Comparison of ENCODE assay signal across 8 mouse cellular contexts in genomic region chr11:103170494-103171285, GRCm38 (mm10). TPM values are rescaled to one million over a fixed set of nuclear protein-coding genes. Genes with fewer than 3 reads are reported as not detected.
DNase-seq lines count a peak whose midpoint lies in the region; ATAC-seq and TF ChIP-seq lines count a peak whose summit lies in the region.

Gene Fmnl1 (plus strand): TSS chr11:103171107.

- peak within 1 kb of the TSS; percentile 86 for H3K27ac ChIP-seq in gastrocnemius, adult 2 months
- no peak within 1 kb of the TSS for H3K27ac ChIP-seq in forebrain, postnatal 0 days (ENCODE audit: low read depth, low read length)
- H3K27ac ChIP-seq in intestine, embryonic 14.5 days (ENCODE audit: low read depth) = no peak within 1 kb of the TSS
- H3K27ac ChIP-seq in limb, embryonic 14.5 days (replicated peaks; ENCODE audit: low read depth, low read length) = no peak within 1 kb of the TSS
- H3K27ac ChIP-seq in midbrain, postnatal 0 days (ENCODE audit: low read depth, low read length) = peak within 1 kb of the TSS; percentile 74

- intact Hi-C loops in gastrocnemius, adult 2 months (cut with DNase I) = loop anchor here (10.0 kb wide), 1 partner anchor 54 kb away; no protein-coding TSS in a partner anchor
- intact Hi-C loops in gastrocnemius, postnatal 36 days (cut with DNase I) = loop anchor here (5.0 kb wide), 1 partner anchor 62 kb away; no protein-coding TSS in a partner anchor

- H3K4me3 ChIP-seq in gastrocnemius, adult 2 months = peak within 1 kb of the TSS; percentile 87
- H3K4me3 ChIP-seq in forebrain, postnatal 0 days (ENCODE audit: low read depth, low read length) = peak within 1 kb of the TSS; percentile 75
- H3K4me3 ChIP-seq in intestine, embryonic 14.5 days (ENCODE audit: low read depth, low read length) = peak within 1 kb of the TSS; percentile 49
- peak within 1 kb of the TSS; percentile 56 for H3K4me3 ChIP-seq in limb, embryonic 14.5 days (replicated peaks; ENCODE audit: low read length)
- peak within 1 kb of the TSS; percentile 85 for H3K4me3 ChIP-seq in midbrain, postnatal 0 days (ENCODE audit: low read depth, low read length)

- H3K9me3 ChIP-seq in forebrain, postnatal 0 days (ENCODE audit: low read length) = no peaks in the 10 kb centered on the region
- no peaks in the 10 kb centered on the region for H3K9me3 ChIP-seq in intestine, embryonic 14.5 days (ENCODE audit: control insufficient read depth, low read length)
- no peaks in the 10 kb centered on the region for H3K9me3 ChIP-seq in limb, embryonic 14.5 days (ENCODE audit: control insufficient read depth, low read length)
- no peaks in the 10 kb centered on the region for H3K9me3 ChIP-seq in midbrain, postnatal 0 days (ENCODE audit: low read length)

- H3K9ac ChIP-seq in forebrain, postnatal 0 days = peak within 1 kb of the TSS; percentile 64
- H3K9ac ChIP-seq in intestine, embryonic 14.5 days (ENCODE audit: low read length) = peak within 1 kb of the TSS; percentile 42
- H3K9ac ChIP-seq in limb, embryonic 14.5 days (ENCODE audit: low read depth, low read length, severe bottlenecking) = peak within 1 kb of the TSS; percentile 55
- H3K9ac ChIP-seq in midbrain, postnatal 0 days (replicated peaks; ENCODE audit: low read length, poor library complexity, severe bottlenecking) = peak within 1 kb of the TSS; percentile 89

- peak within 1 kb of the TSS; percentile 85 for H3K4me2 ChIP-seq in forebrain, postnatal 0 days (ENCODE audit: low read depth)
- H3K4me2 ChIP-seq in intestine, embryonic 14.5 days (ENCODE audit: low read length) = peak within 1 kb of the TSS; percentile 95
- H3K4me2 ChIP-seq in limb, embryonic 14.5 days (replicated peaks; ENCODE audit: low read depth, low read length, severe bottlenecking) = peak within 1 kb of the TSS; percentile 97
- peak within 1 kb of the TSS; percentile 89 for H3K4me2 ChIP-seq in midbrain, postnatal 0 days (ENCODE audit: low read depth, low read length, poor library complexity, severe bottlenecking)

- ATAC-seq in forebrain, postnatal 0 days = peak; percentile 86
- ATAC-seq in intestine, embryonic 14.5 days (replicated peaks; ENCODE audit: low FRiP score, low TSS enrichment, low read depth) = peak; percentile 58; the same call in 1 of the 2 replicates
- no peak for ATAC-seq in limb, embryonic 14.5 days (ENCODE audit: low FRiP score, low read depth)
- ATAC-seq in midbrain, postnatal 0 days (ENCODE audit: low FRiP score) = peak; percentile 81

- peak; percentile 69 for DNase-seq in gastrocnemius, adult 2 months
- no peak for DNase-seq in gastrocnemius, postnatal 36 days
- peak; percentile 60 for DNase-seq in adrenal gland, postnatal 10 days
- peak; percentile 82 for DNase-seq in forebrain, postnatal 0 days
- peak; percentile 68 for DNase-seq in intestine, embryonic 14.5 days (ENCODE audit: low spot score)
- no peak for DNase-seq in limb, embryonic 14.5 days (ENCODE audit: low spot score)
- DNase-seq in midbrain, postnatal 0 days (ENCODE audit: low spot score) = peak; percentile 80
- DNase-seq in thymus, postnatal 0 days (ENCODE audit: low spot score) = peak; percentile 84

- 0 out of 2 replicates have a peak, but pooled peaks cover 5% of the 10 kb centered on the region for H3K4me1 ChIP-seq in forebrain, postnatal 0 days (ENCODE audit: insufficient read depth)
- no peaks in the 10 kb centered on the region; the same call in 1 of the 2 replicates for H3K4me1 ChIP-seq in intestine, embryonic 14.5 days (replicated peaks; ENCODE audit: control insufficient read depth, insufficient read depth, low read length)
- H3K4me1 ChIP-seq in limb, embryonic 14.5 days (ENCODE audit: control insufficient read depth, insufficient read depth, low read length) = peaks cover 8% of the 10 kb centered on the region; the same call in 1 of the 2 replicates
- H3K4me1 ChIP-seq in midbrain, postnatal 0 days (ENCODE audit: insufficient read depth, low read length) = peaks cover 30% of the 10 kb centered on the region

- no peak for TF ChIP-seq POLR2A in limb, embryonic 14.5 days (IDR thresholded peaks at IDR 0.05; ENCODE audit: borderline replicate concordance, extremely low read depth, insufficient read depth, insufficient read length)

- H3K27me3 ChIP-seq in forebrain, postnatal 0 days (ENCODE audit: insufficient read depth, low read length) = no peaks in the 10 kb centered on the region
- peaks cover 41% of the 10 kb centered on the region for H3K27me3 ChIP-seq in intestine, embryonic 14.5 days (replicated peaks; ENCODE audit: control insufficient read depth, insufficient read depth, low read length)
- peaks cover 42% of the 10 kb centered on the region for H3K27me3 ChIP-seq in limb, embryonic 14.5 days (ENCODE audit: control insufficient read depth, insufficient read depth, low read length)
- no peaks in the 10 kb centered on the region for H3K27me3 ChIP-seq in midbrain, postnatal 0 days (ENCODE audit: insufficient read depth, low read length)

- H3K36me3 ChIP-seq in forebrain, postnatal 0 days (ENCODE audit: insufficient read depth) = no peaks in the 10 kb centered on the region
- no peaks in the 10 kb centered on the region for H3K36me3 ChIP-seq in intestine, embryonic 14.5 days (ENCODE audit: control insufficient read depth, insufficient read depth, low read length)
- no peaks in the 10 kb centered on the region for H3K36me3 ChIP-seq in limb, embryonic 14.5 days (ENCODE audit: control insufficient read depth, insufficient read depth, low read length)
- H3K36me3 ChIP-seq in midbrain, postnatal 0 days (ENCODE audit: insufficient read depth, low read length) = no peaks in the 10 kb centered on the region

- no peak for TF ChIP-seq CTCF in gastrocnemius, adult 2 months (IDR thresholded peaks at IDR 0.05)
- TF ChIP-seq CTCF in forebrain, postnatal 0 days (IDR thresholded peaks at IDR 0.05; ENCODE audit: low read depth) = no peak
- TF ChIP-seq CTCF in midbrain, postnatal 0 days (IDR thresholded peaks at IDR 0.05) = peak; percentile 17; the same call in 1 of the 2 replicates

- WGBS in forebrain, postnatal 0 days = 2% methylated on average over 62 of the region's 84 CpGs
- 2% methylated on average over 61 of the region's 84 CpGs for WGBS in intestine, embryonic 14.5 days
- 1% methylated on average over 75 of the region's 84 CpGs for WGBS in limb, embryonic 14.5 days
- 1% methylated on average over 41 of the region's 84 CpGs for WGBS in midbrain, postnatal 0 days

RNA-seq across cellular contexts. Expression of gene Fmnl1, which starts in this region (rescaled TPM):
- 1 to 10 TPM; 4.2 to 5.7 TPM for total RNA-seq in gastrocnemius, adult 2 months (2021)
- total RNA-seq in gastrocnemius, postnatal 36 days (2021) = 1 to 10 TPM; 3.6 to 5.6 TPM
- total RNA-seq in adrenal gland, postnatal 10 days (2021) = 10 to 100 TPM; 17.7 to 20.5 TPM
- total RNA-seq in forebrain, postnatal 0 days (2014; rRNA removed) = 6.5 and 9.4 TPM in 2 replicates
- polyA plus RNA-seq in forebrain, postnatal 0 days (2015; fragmentation: Nextera tagmentation; extraction: Ambion mirVana) = 4.8 and 7.1 TPM in 2 replicates
- 3.1 and 3.6 TPM in 2 replicates for polyA plus RNA-seq in intestine, embryonic 14.5 days (2014; fragmentation: Nextera tagmentation; extraction: Ambion mirVana)
- polyA plus RNA-seq in limb, embryonic 14.5 days (2012; rRNA removed) = 3.7 and 3.8 TPM in 2 replicates
- polyA plus RNA-seq in limb, embryonic 14.5 days (2014; fragmentation: Nextera tagmentation; extraction: Ambion mirVana) = 2.5 and 2.6 TPM in 2 replicates
- total RNA-seq in midbrain, postnatal 0 days (2014; rRNA removed) = 12.0 and 14.3 TPM in 2 replicates
- 7.3 and 9.5 TPM in 2 replicates for polyA plus RNA-seq in midbrain, postnatal 0 days (2015; fragmentation: Nextera tagmentation; extraction: Ambion mirVana)
- polyA plus RNA-seq in thymus, postnatal 0 days (2015; fragmentation: Nextera tagmentation; extraction: Ambion mirVana) = 56.9 and 59.8 TPM in 2 replicates

Comparison
In these comparisons a context has a peak if more than half of its experiments do, and no peak if none do; other contexts are left out.
1. DNase-seq: peak in gastrocnemius, adult 2 months (single experiment), adrenal gland, postnatal 10 days (single experiment), forebrain, postnatal 0 days (single experiment), intestine, embryonic 14.5 days (single experiment), midbrain, postnatal 0 days (single experiment) and thymus, postnatal 0 days (single experiment); none in gastrocnemius, postnatal 36 days (0 of 2) and limb, embryonic 14.5 days (single experiment).
2. H3K27ac ChIP-seq: peak in gastrocnemius, adult 2 months (single experiment) and midbrain, postnatal 0 days (single experiment); none in forebrain, postnatal 0 days (single experiment), intestine, embryonic 14.5 days (single experiment) and limb, embryonic 14.5 days (single experiment).
3. Peak in every context shown above with its lines, with median percentiles within 50 percentile points of each other: H3K4me3 ChIP-seq, H3K4me2 ChIP-seq and H3K9ac ChIP-seq.